Mouse (Mus musculus) hindbrain, embryonic 14.5 days (tissue): ENCODE measurements around the gene Med13l. TPM values are rescaled to one million over a fixed set of nuclear protein-coding genes. Genes with fewer than 3 reads are reported as not detected.
A peak's percentile ranks its signal among the peaks of the same experiment; 100 is the strongest.

Source experiments
- ATAC-seq: fragments of 200-750 bp; cut with Nextera tagmentation; 2 replicates; pipeline ENCODE4 v1.8.0; 2017; ENCODE audit warnings: moderate number of reproducible peaks, mild to moderate bottlenecking, moderate TSS enrichment, moderate library complexity; ENCODE audit not compliant: low FRiP score
- DNase-seq: peaks from one replicate; pipeline ENCODE4 v3.0.0-alpha.2; 2015; ENCODE audit warnings: low spot score
- H3K27ac ChIP-seq: fragments of 300-500 bp; sonication (generic); 2 replicates; pipeline ENCODE4 v1.5.1; 2014; ENCODE audit warnings: mild to moderate bottlenecking, moderate library complexity
- H3K27me3 ChIP-seq: fragments of 300-500 bp; sonication (generic); 2 replicates; pipeline ENCODE4 v1.6.1; 2014; ENCODE audit warnings: mild to moderate bottlenecking, low read length, mixed read lengths; ENCODE audit not compliant: control insufficient read depth, insufficient read depth
- H3K36me3 ChIP-seq: fragments of 300-500 bp; sonication (generic); replicated peaks from 2 replicates; pipeline ENCODE4 v1.6.1; 2014; ENCODE audit not compliant: control insufficient read depth, insufficient read depth
- H3K4me1 ChIP-seq: fragments of 300-500 bp; sonication (generic); replicated peaks from 2 replicates; pipeline ENCODE4 v1.6.1; 2014; ENCODE audit warnings: antibody characterized with exemption, low read length, mixed read lengths; ENCODE audit not compliant: control insufficient read depth, insufficient read depth
- H3K4me2 ChIP-seq: fragments of 300-500 bp; sonication (generic); replicated peaks from 2 replicates; pipeline ENCODE4 v1.6.1; 2014; ENCODE audit warnings: mild to moderate bottlenecking, moderate library complexity
- H3K4me3 ChIP-seq: fragments of 300-500 bp; sonication (generic); replicated peaks from 2 replicates; pipeline ENCODE4 v1.5.1; 2014; ENCODE audit warnings: mild to moderate bottlenecking, low read length
- H3K9ac ChIP-seq: fragments of 300-500 bp; sonication (generic); 2 replicates; pipeline ENCODE4 v1.6.1; 2014
- H3K9me3 ChIP-seq: fragments of 300-500 bp; sonication (generic); 2 replicates; pipeline ENCODE4 v1.6.1; 2016; ENCODE audit warnings: low read length; ENCODE audit not compliant: control insufficient read depth
- whole genome bisulfite sequencing: fragments of 180-500 bp; shearing (Covaris S2); extraction: QIAGEN DNeasy Blood & Tissue Kit; methylation state at CpG from one replicate; pipeline ENCODE4 v1.1.7; 2014; 5-methylcytosine and 5-hydroxymethylcytosine counted together
- polyA plus RNA-seq: library from polyadenylated mRNA; unstranded; fragments of >200 nt; fragmentation: Nextera tagmentation; extraction: Ambion mirVana; gene quantifications from 2 replicates; pipeline ENCODE4 v1.2.1, GENCODE M21; 2014

Gene Med13l
- polyA plus RNA-seq, 1 experiment from 2014 or later: 18.0 TPM

- Histone ChIP-seq H3K4me3 (no peak overlapping the region), H3K36me3 (no peaks in the 10 kb centered on the region), H3K27ac (no peak overlapping the region), H3K4me1 (peaks cover 4% of the 10 kb centered on the region; the same call in 1 of the 2 replicates), H3K9me3 (no peaks in the 10 kb centered on the region), H3K9ac (no peak overlapping the region), H3K4me2 (no peak overlapping the region), H3K27me3 (no peaks in the 10 kb centered on the region)
- DNase-seq (no peak), ATAC-seq (no peak)
- 96% methylated on average over 4 of the region's 4 CpGs for WGBS
Measured at GRCm38 (mm10) chr5:118628211-118628610, 67.7 kb downstream of the Med13l start.

DNA sequence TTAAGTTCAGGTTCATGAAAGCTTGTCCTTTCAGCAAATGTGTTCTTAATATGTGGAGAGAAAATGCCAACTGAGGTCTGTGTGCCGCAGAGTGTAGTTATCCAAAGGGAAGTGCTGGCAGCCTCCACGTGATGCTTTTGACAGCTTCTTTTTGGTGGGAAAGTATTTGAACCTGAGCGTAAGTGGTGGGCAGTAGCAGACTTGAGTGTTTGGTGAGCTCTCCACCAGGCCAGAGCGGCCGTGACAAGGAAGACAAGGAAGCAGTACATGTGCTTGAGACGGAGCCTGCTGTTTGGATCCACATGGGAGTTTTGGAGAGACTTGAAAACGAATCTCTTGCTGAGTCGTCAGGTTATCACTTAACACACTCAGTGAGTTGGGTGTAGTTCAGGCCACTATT lies 71.9 kb downstream of the Med13l start:
- Histone ChIP-seq H3K9me3 (no peaks in the 10 kb centered on the region), H3K4me3 (no peak overlapping the region), H3K36me3 (no peaks in the 10 kb centered on the region), H3K27ac (no peak overlapping the region), H3K4me1 (peaks cover 18% of the 10 kb centered on the region), H3K27me3 (no peaks in the 10 kb centered on the region), H3K4me2 (no peak overlapping the region), H3K9ac (no peak overlapping the region)
- 76% methylated on average over 8 of the region's 8 CpGs for WGBS
- DNase-seq (no peak), ATAC-seq (no peak)

DNA sequence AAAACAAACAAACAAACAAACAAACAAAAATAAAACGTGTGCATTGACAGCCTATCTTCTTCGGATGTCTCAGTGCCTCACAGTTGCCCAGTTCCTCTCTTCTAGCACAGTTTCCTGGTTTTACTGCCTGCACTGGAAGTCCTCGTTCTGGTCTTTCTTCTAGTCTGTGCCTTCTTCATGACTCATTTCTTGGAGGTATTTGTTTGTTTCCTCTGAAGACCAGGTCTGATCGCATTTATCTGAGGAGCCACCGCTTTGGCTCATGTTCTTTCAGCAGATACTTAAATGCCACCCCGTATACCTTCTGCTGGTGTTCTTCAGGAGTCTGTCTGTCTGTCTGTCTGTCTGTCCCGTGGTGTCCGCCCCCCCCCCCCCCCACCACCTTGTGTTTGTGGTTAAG lies 72.6 kb downstream of the Med13l start:
- no peak for DNase-seq
- Histone ChIP-seq H3K36me3 (no peaks in the 10 kb centered on the region), H3K4me2 (no peak overlapping the region), H3K9me3 (no peaks in the 10 kb centered on the region), H3K27ac (no peak overlapping the region), H3K9ac (no peak overlapping the region), H3K27me3 (no peaks in the 10 kb centered on the region), H3K4me1 (peaks cover 18% of the 10 kb centered on the region), H3K4me3 (no peak overlapping the region)
- ATAC-seq: no peak
- 79% methylated on average over 8 of the region's 8 CpGs for WGBS

DNA sequence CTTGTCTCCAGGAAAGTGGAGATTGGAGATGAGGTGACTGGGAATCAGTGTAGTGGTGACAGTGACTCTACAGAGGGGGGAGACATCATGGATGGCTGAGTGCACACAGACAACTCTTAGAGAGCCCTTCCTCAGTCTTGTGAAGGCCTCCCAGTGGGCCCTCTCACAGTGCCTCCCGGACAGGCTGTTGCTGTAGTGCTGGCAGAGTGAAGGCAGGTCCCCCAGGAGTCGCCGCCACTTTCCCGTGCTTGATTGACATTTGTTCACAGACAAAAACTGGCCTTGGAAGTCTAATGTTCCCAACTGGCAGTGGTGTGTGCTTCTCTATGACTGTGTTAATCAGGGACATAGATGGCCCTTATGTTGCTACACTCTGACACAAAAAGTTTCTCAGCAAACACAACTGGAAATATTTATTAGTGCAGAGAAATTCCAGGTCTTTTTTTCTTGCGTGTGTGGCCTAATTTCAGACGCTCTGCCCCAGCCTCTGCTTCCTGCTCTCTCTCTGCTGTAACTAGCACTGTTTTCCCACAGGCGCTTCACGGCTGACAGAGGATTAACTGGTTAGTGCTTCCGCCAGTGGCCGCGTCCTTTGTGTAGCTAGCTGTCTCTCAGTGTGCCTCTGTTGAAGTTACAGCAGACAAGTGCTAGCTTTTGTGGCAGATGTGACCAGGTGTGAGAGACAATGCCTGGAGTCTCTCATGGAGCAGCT lies 75.2 kb downstream of the Med13l start:
- Histone ChIP-seq H3K4me3 (no peak overlapping the region), H3K4me1 (peaks cover 18% of the 10 kb centered on the region), H3K27ac (peak overlapping the region; percentile 30), H3K4me2 (0 out of 2 replicates have a peak overlapping the region, but pooled peaks have one; percentile 4), H3K9ac (no peak overlapping the region), H3K9me3 (no peaks in the 10 kb centered on the region), H3K36me3 (no peaks in the 10 kb centered on the region), H3K27me3 (no peaks in the 10 kb centered on the region)
- DNase-seq (no peak), ATAC-seq (no peak; the same call in 1 of the 2 replicates)
- WGBS: 16% methylated on average over 11 of the region's 11 CpGs

- ATAC-seq (no peak), DNase-seq (no peak)
- WGBS: 79% methylated on average over 16 of the region's 16 CpGs
- Histone ChIP-seq H3K4me3 (no peak overlapping the region), H3K27ac (peak overlapping the region; percentile 30; the same call in 1 of the 2 replicates), H3K9me3 (no peaks in the 10 kb centered on the region), H3K27me3 (no peaks in the 10 kb centered on the region), H3K36me3 (no peaks in the 10 kb centered on the region), H3K4me2 (no peak overlapping the region), H3K4me1 (peaks cover 18% of the 10 kb centered on the region), H3K9ac (no peak overlapping the region)
Measured at GRCm38 (mm10) chr5:118636399-118637369, 76.2 kb downstream of the Med13l start.

DNA sequence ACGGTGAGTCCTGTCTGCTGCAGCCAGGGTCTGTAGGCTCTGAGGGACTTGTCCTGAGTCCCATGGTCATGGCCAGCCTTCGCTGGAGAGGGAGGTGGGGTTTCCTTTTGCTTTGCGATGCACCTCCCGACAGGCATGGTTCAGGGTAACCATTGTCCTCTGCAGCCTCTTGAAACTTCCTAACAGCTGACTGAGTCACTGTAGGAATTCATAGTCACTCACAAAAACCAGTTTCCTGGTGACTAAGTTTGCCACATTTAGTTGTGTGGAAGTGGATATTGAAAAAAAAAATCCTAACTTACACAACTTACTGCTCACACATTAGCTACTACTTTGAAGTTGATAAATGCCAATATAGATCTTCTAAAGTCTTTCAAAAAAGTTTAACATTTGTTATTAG lies 77.5 kb downstream of the Med13l start:
- H3K4me3 ChIP-seq: no peak overlapping the region
- H3K27me3 ChIP-seq: no peaks in the 10 kb centered on the region
- peaks cover 18% of the 10 kb centered on the region for H3K4me1 ChIP-seq
- H3K4me2 ChIP-seq: no peak overlapping the region
- H3K36me3 ChIP-seq: no peaks in the 10 kb centered on the region
- 55% methylated on average over 4 of the region's 4 CpGs for WGBS
- H3K27ac ChIP-seq: no peak overlapping the region
- H3K9ac ChIP-seq: no peak overlapping the region
- no peak for ATAC-seq
- no peak for DNase-seq
- no peaks in the 10 kb centered on the region for H3K9me3 ChIP-seq

- no peak overlapping the region for H3K4me2 ChIP-seq
- DNase-seq: no peak
- 83% methylated on average over 9 of the region's 9 CpGs for WGBS
- H3K36me3 ChIP-seq: no peaks in the 10 kb centered on the region
- no peak overlapping the region for H3K4me3 ChIP-seq
- H3K27ac ChIP-seq: no peak overlapping the region
- H3K9me3 ChIP-seq: no peaks in the 10 kb centered on the region
- H3K4me1 ChIP-seq: peaks cover 18% of the 10 kb centered on the region
- H3K9ac ChIP-seq: no peak overlapping the region
- no peaks in the 10 kb centered on the region for H3K27me3 ChIP-seq
- no peak for ATAC-seq
Measured at GRCm38 (mm10) chr5:118638534-118639109, 78.1 kb downstream of the Med13l start.

GRCm38 (mm10) chr5:118639117-118639707 lies 78.7 kb downstream of the Med13l start:
- Histone ChIP-seq H3K36me3 (no peaks in the 10 kb centered on the region), H3K9ac (no peak overlapping the region), H3K27ac (no peak overlapping the region), H3K27me3 (no peaks in the 10 kb centered on the region), H3K4me3 (no peak overlapping the region), H3K4me2 (no peak overlapping the region), H3K9me3 (no peaks in the 10 kb centered on the region), H3K4me1 (peaks cover 18% of the 10 kb centered on the region)
- ATAC-seq (no peak), DNase-seq (no peak)
- 65% methylated on average over 5 of the region's 5 CpGs for WGBS

DNA sequence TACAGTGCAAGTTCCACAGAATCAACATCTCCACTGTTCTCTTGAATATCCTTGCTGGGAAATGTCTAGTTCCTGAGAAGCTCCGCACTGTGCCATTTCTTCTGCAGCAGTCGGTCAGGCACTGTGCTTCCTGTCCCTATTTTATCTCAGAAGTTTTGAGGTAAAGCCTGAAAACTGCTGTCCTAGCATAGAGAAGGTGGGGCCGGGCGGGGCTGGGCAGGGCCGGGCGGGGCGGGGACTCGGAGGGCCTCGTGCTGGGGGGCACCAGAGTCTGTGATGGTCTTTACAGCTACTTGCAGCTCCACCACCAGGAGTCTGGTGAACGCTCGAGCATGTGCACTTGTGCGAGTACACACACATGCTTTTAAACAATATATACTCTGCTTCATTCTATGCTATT lies 83.6 kb downstream of the Med13l start:
- no peaks in the 10 kb centered on the region for H3K27me3 ChIP-seq
- H3K4me3 ChIP-seq: no peak overlapping the region
- DNase-seq (no peak), ATAC-seq (no peak)
- H3K27ac ChIP-seq: no peak overlapping the region
- H3K4me2 ChIP-seq: no peak overlapping the region
- no peak overlapping the region for H3K9ac ChIP-seq
- no peaks in the 10 kb centered on the region for H3K36me3 ChIP-seq
- no peaks in the 10 kb centered on the region for H3K9me3 ChIP-seq
- WGBS: 89% methylated on average over 12 of the region's 12 CpGs
- H3K4me1 ChIP-seq: peaks cover 15% of the 10 kb centered on the region; the same call in 1 of the 2 replicates
